Mouse (Mus musculus): ENCODE measurements at regions not wholly inside any gene's neighbourhood (a gene's known extent, or its start where the extent isn't known, plus 50 kb on each side); places are given as distances from the start of the nearest gene placed in this dataset.

DNA sequence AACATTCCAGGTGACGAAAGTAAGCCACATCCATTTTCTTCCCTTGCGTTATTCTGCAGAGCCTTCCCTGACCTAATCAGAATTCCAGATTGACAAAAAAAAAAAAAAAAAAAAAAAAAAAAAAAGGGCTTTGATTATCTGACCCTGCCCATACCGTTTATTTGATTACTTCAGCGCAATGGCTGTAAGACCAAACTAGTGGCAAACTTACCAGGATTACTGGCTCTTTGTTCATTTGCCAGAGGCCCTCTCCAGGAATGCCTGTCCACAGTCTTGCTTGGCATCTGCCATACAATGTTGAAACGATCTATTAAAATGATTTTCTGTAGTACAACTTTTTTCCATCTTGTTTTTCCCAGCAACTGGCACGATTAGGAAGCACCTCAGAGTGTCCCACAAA, 569.4 kb upstream of the Nox3 start:
- H3K36me3 ChIP-seq (ENCODE audit: control insufficient read depth, insufficient read depth, low read length): no peaks in the 10 kb centered on the region
- no peaks in the 10 kb centered on the region for H3K27me3 ChIP-seq (ENCODE audit: control insufficient read depth, insufficient read depth, low read length)
- no peak overlapping the region for H3K27ac ChIP-seq (ENCODE audit: low read depth, low read length)
- H3K9me3 ChIP-seq (replicated peaks; ENCODE audit: control insufficient read depth, low read length): no peaks in the 10 kb centered on the region
- no peak overlapping the region for H3K4me2 ChIP-seq
- WGBS (ENCODE audit: insufficient replicate concordance): 50% methylated on average over 6 of the region's 6 CpGs
- no peak for ATAC-seq (replicated peaks; ENCODE audit: insufficient number of reproducible peaks, low FRiP score, low TSS enrichment)
- H3K4me3 ChIP-seq (ENCODE audit: low read depth, low read length): no peak overlapping the region
- no peak overlapping the region for H3K9ac ChIP-seq (ENCODE audit: low read depth, low read length)
- H3K4me1 ChIP-seq (ENCODE audit: control insufficient read depth, insufficient read depth, low read length): peaks cover 6% of the 10 kb centered on the region; the same call in 1 of the 2 replicates

DNA sequence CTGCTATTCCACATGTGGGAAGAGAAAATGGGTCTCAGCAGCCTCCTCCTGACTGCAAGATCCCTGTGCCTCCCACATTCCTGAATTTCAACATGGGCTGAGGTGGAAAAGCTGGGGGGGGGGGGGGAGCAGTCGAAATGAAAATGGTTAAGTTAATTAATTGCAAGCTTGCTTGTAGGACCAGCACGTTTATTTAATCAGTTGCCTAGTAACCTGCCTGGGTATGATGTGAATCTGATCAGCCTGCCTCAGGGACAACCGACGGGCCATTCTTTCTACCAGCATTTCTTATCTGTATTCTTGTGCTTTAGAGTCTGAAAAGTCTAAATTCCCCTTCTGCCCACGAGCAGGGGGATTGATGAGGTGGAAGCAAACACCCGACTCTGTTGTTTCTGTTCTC, 569.9 kb upstream of the Nox3 start:
- Histone ChIP-seq H3K4me1 (ENCODE audit: control insufficient read depth, insufficient read depth, low read length) (peaks cover 6% of the 10 kb centered on the region; the same call in 1 of the 2 replicates), H3K9me3 (replicated peaks; ENCODE audit: control insufficient read depth, low read length) (no peaks in the 10 kb centered on the region), H3K27me3 (ENCODE audit: control insufficient read depth, insufficient read depth, low read length) (no peaks in the 10 kb centered on the region), H3K4me3 (ENCODE audit: low read depth, low read length) (no peak overlapping the region), H3K9ac (ENCODE audit: low read depth, low read length) (no peak overlapping the region), H3K4me2 (no peak overlapping the region), H3K27ac (ENCODE audit: low read depth, low read length) (no peak overlapping the region), H3K36me3 (ENCODE audit: control insufficient read depth, insufficient read depth, low read length) (no peaks in the 10 kb centered on the region)
- no peak for ATAC-seq (replicated peaks; ENCODE audit: insufficient number of reproducible peaks, low FRiP score, low TSS enrichment)
- WGBS (ENCODE audit: insufficient replicate concordance): 11% methylated on average over 6 of the region's 6 CpGs

DNA sequence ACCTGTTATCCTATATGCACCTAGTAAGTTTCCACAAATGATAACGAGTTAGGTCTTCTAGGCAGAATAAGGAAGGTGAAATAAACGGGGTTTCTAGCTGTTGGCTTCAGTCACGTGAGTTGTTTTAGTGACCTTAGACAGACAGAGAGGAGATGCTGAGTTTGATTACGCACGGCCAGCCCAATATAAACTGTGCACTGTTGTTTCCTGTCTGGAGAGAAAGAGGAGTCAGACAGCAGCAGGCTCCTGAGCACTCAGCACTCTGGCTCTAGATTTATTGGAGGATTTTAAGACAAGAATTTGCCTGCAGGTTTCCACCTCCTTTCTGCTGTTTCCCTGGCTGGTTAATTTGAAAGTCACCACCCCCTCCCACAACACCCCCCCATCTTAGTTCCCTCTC, 570.4 kb upstream of the Nox3 start:
- no peak for ATAC-seq (replicated peaks; ENCODE audit: insufficient number of reproducible peaks, low FRiP score, low TSS enrichment)
- H3K4me2 ChIP-seq: no peak overlapping the region
- no peaks in the 10 kb centered on the region for H3K9me3 ChIP-seq (replicated peaks; ENCODE audit: control insufficient read depth, low read length)
- 29% methylated on average over 5 of the region's 5 CpGs for WGBS (ENCODE audit: insufficient replicate concordance)
- no peaks in the 10 kb centered on the region for H3K36me3 ChIP-seq (ENCODE audit: control insufficient read depth, insufficient read depth, low read length)
- no peak overlapping the region for H3K27ac ChIP-seq (ENCODE audit: low read depth, low read length)
- no peak overlapping the region for H3K4me3 ChIP-seq (ENCODE audit: low read depth, low read length)
- H3K4me1 ChIP-seq (ENCODE audit: control insufficient read depth, insufficient read depth, low read length): peaks cover 6% of the 10 kb centered on the region; the same call in 1 of the 2 replicates
- no peak overlapping the region for H3K9ac ChIP-seq (ENCODE audit: low read depth, low read length)
- no peaks in the 10 kb centered on the region for H3K27me3 ChIP-seq (ENCODE audit: control insufficient read depth, insufficient read depth, low read length)

DNA sequence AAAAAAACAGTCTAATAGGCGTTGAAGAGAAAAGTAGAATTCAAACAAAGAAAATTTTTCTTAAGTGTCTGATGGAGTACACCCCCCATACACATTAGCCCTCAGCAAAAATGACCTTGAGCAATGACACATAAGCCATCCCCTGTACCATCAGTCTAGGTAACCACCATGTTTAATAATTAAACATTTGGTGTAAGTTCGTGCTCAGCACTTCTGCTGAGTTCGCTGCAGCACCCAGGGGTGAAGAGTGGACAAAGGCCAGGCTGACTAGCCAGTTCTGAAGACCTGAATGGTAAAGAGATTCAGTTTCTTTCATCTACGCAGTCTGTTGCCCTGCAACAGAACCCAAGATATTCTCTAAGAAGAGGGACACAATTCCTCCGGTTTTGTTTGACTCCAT, 572.3 kb upstream of the Nox3 start:
- Histone ChIP-seq H3K4me3 (ENCODE audit: low read depth, low read length) (no peak overlapping the region), H3K36me3 (ENCODE audit: control insufficient read depth, insufficient read depth, low read length) (no peaks in the 10 kb centered on the region), H3K27me3 (ENCODE audit: control insufficient read depth, insufficient read depth, low read length) (no peaks in the 10 kb centered on the region), H3K9me3 (replicated peaks; ENCODE audit: control insufficient read depth, low read length) (no peaks in the 10 kb centered on the region), H3K27ac (ENCODE audit: low read depth, low read length) (no peak overlapping the region), H3K4me2 (no peak overlapping the region), H3K4me1 (ENCODE audit: control insufficient read depth, insufficient read depth, low read length) (peaks cover 6% of the 10 kb centered on the region; the same call in 1 of the 2 replicates), H3K9ac (ENCODE audit: low read depth, low read length) (no peak overlapping the region)
- no peak for ATAC-seq (replicated peaks; ENCODE audit: insufficient number of reproducible peaks, low FRiP score, low TSS enrichment)
- WGBS (ENCODE audit: insufficient replicate concordance): 69% methylated on average over 5 of the region's 5 CpGs

DNA sequence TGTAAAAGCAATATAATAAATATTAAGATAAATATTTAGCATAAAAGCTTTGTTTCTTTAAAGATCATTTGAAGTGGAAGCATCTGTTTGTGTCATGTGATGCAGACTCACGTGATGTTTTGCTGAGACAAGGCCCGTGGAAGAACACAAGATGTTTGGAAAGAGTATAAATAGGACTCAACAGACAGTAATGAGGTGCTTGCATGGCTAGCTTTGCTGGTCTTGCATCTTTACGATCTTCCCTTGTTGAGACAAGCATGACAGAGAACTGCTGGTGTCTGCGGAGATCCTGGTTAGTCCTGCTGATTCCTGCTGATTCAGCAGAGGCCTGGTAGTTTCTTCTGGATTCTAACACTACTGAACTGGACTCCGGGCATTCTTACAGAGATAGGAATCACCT, 576.4 kb upstream of the Nox3 start:
- 85% methylated on average over 5 of the region's 5 CpGs for WGBS (ENCODE audit: insufficient replicate concordance)
- no peak for ATAC-seq (replicated peaks; ENCODE audit: insufficient number of reproducible peaks, low FRiP score, low TSS enrichment)
- H3K4me2 ChIP-seq: no peak overlapping the region

DNA sequence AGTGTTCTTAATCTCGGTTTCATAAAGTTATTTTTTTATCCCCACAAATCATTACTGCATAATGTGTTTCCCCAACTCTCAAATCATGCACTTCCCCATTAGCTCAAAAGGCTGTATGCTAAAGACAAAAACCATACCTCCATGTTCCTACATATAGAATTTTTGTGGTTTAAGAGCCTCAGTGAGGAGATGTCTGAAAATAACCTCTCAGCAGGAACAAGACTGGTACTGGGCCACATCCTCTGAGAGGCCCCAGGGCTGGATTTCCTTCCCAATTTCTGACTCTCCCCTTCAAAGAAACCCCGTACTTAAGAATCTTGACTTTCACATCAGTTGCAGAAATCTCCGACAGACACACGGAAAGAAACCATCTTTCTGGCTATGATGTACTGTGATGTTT, 580.7 kb upstream of the Nox3 start:
- Histone ChIP-seq H3K27me3 (ENCODE audit: control insufficient read depth, insufficient read depth, low read length) (no peaks in the 10 kb centered on the region), H3K9me3 (replicated peaks; ENCODE audit: control insufficient read depth, low read length) (no peaks in the 10 kb centered on the region), H3K4me1 (ENCODE audit: control insufficient read depth, insufficient read depth, low read length) (no peaks in the 10 kb centered on the region), H3K4me3 (ENCODE audit: low read depth, low read length) (no peak overlapping the region), H3K27ac (ENCODE audit: low read depth, low read length) (no peak overlapping the region), H3K36me3 (ENCODE audit: control insufficient read depth, insufficient read depth, low read length) (no peaks in the 10 kb centered on the region), H3K9ac (ENCODE audit: low read depth, low read length) (no peak overlapping the region), H3K4me2 (no peak overlapping the region)
- 74% methylated on average over 4 of the region's 4 CpGs for WGBS (ENCODE audit: insufficient replicate concordance)
- ATAC-seq (replicated peaks; ENCODE audit: insufficient number of reproducible peaks, low FRiP score, low TSS enrichment): no peak

More for the DNA sequence above, 576.4 kb upstream of the Nox3 start:
- Histone ChIP-seq H3K27ac (ENCODE audit: low read depth, low read length) (no peak overlapping the region), H3K4me1 (ENCODE audit: control insufficient read depth, insufficient read depth, low read length) (no peaks in the 10 kb centered on the region), H3K36me3 (ENCODE audit: control insufficient read depth, insufficient read depth, low read length) (no peaks in the 10 kb centered on the region), H3K27me3 (ENCODE audit: control insufficient read depth, insufficient read depth, low read length) (no peaks in the 10 kb centered on the region), H3K9ac (ENCODE audit: low read depth, low read length) (no peak overlapping the region), H3K4me3 (ENCODE audit: low read depth, low read length) (no peak overlapping the region), H3K9me3 (replicated peaks; ENCODE audit: control insufficient read depth, low read length) (no peaks in the 10 kb centered on the region)

DNA sequence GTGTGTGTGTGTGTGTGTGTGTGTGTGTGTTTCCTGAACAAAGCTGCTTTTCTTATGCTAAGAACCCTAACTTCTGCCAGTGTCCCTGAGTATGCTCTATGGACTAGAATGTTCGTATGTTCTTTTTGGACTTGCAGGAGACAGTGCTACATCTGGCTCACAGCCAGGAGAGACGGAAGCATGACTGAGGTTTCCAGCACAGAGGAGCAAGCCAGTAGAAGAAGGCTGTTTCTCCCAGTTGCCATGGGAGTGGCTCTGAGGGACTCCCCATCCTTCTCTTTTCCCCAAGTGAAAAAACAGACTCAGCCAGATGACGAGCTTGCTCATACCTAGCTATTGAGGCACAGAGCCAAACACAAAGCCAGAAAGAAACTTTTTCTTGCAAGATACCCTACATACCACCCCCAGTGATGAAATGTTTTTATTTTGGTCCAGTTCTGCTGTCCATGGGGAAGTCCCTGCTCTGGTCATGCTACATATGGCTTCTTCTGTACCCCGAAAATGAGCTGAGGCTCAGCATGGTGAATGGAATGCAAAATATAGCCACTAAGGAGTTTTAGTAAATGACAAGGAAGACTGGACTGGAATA, 582.3 kb upstream of the Nox3 start:
- no peak overlapping the region for H3K9ac ChIP-seq (ENCODE audit: low read depth, low read length)
- H3K27me3 ChIP-seq (ENCODE audit: control insufficient read depth, insufficient read depth, low read length): no peaks in the 10 kb centered on the region
- H3K4me1 ChIP-seq (ENCODE audit: control insufficient read depth, insufficient read depth, low read length): no peaks in the 10 kb centered on the region
- H3K36me3 ChIP-seq (ENCODE audit: control insufficient read depth, insufficient read depth, low read length): no peaks in the 10 kb centered on the region
- H3K9me3 ChIP-seq (replicated peaks; ENCODE audit: control insufficient read depth, low read length): no peaks in the 10 kb centered on the region
- H3K27ac ChIP-seq (ENCODE audit: low read depth, low read length): no peak overlapping the region
- H3K4me3 ChIP-seq (ENCODE audit: low read depth, low read length): no peak overlapping the region
- H3K4me2 ChIP-seq: no peak overlapping the region
- WGBS (ENCODE audit: insufficient replicate concordance): 69% methylated on average over 4 of the region's 4 CpGs
- ATAC-seq (replicated peaks; ENCODE audit: insufficient number of reproducible peaks, low FRiP score, low TSS enrichment): no peak

DNA sequence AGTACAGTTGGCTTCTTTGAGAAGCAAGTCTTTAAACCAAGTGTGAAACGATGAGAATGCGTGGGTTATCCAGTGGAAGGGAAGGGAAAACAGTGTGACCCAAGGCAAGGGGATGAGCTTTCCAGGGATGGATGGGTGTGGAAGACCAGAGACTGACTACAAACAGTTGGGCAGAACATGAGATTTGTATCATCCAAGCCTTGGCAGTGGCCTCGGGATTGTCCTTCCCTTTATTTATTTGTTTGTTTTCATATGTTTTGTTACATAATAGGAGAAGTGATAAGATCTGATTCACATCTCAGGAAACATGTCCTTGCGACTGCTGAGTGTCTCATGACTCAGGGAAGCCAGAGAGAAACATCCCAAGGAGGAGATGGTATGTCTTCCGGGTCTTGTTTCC, 585.4 kb upstream of the Nox3 start:
- no peaks in the 10 kb centered on the region for H3K9me3 ChIP-seq (replicated peaks; ENCODE audit: control insufficient read depth, low read length)
- H3K4me3 ChIP-seq (ENCODE audit: low read depth, low read length): no peak overlapping the region
- no peak overlapping the region for H3K4me2 ChIP-seq
- ATAC-seq (replicated peaks; ENCODE audit: insufficient number of reproducible peaks, low FRiP score, low TSS enrichment): no peak
- no peak overlapping the region for H3K9ac ChIP-seq (ENCODE audit: low read depth, low read length)
- 63% methylated on average over 5 of the region's 5 CpGs for WGBS (ENCODE audit: insufficient replicate concordance)
- H3K27me3 ChIP-seq (ENCODE audit: control insufficient read depth, insufficient read depth, low read length): no peaks in the 10 kb centered on the region
- no peaks in the 10 kb centered on the region for H3K4me1 ChIP-seq (ENCODE audit: control insufficient read depth, insufficient read depth, low read length)
- no peaks in the 10 kb centered on the region for H3K36me3 ChIP-seq (ENCODE audit: control insufficient read depth, insufficient read depth, low read length)
- no peak overlapping the region for H3K27ac ChIP-seq (ENCODE audit: low read depth, low read length)

DNA sequence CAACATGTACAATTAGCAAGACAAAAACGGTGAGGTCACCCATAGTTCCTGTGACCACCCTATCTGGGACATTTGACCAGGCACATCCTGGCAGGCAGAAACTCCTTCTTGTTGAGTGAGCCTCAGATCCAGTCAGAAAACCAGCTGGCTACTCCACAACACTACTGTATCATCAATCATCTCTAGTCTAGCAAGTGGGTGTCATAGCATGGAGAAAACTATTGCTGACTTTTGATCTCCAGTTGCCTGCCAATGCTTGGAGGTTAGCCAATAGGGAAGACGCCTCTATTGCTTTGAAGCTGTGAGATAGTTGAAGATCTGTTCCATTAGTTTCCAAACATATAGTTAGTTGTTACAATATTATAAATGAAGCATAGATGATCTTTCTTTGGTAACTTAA, 595.4 kb upstream of the Nox3 start:
- Histone ChIP-seq H3K27ac (ENCODE audit: low read depth, low read length) (no peak overlapping the region), H3K4me1 (ENCODE audit: control insufficient read depth, insufficient read depth, low read length) (no peaks in the 10 kb centered on the region), H3K27me3 (ENCODE audit: control insufficient read depth, insufficient read depth, low read length) (no peaks in the 10 kb centered on the region), H3K4me3 (ENCODE audit: low read depth, low read length) (no peak overlapping the region), H3K9me3 (replicated peaks; ENCODE audit: control insufficient read depth, low read length) (no peaks in the 10 kb centered on the region), H3K36me3 (ENCODE audit: control insufficient read depth, insufficient read depth, low read length) (no peaks in the 10 kb centered on the region), H3K4me2 (no peak overlapping the region), H3K9ac (ENCODE audit: low read depth, low read length) (no peak overlapping the region)
- WGBS (ENCODE audit: insufficient replicate concordance): 80% methylated on average over 2 of the region's 2 CpGs
- ATAC-seq (replicated peaks; ENCODE audit: insufficient number of reproducible peaks, low FRiP score, low TSS enrichment): no peak
